Mouse (Mus musculus) forebrain, embryonic 15.5 days (tissue): ENCODE results near the gene Proser3. TPM values are rescaled to one million over a fixed set of nuclear protein-coding genes. Genes with fewer than 3 reads are reported as not detected.
"Not testable (repeated sequence)": the region's sequence is repeated elsewhere in the genome, so short reads cannot be mapped to it uniquely, and the experiment has no call there.

Source experiments
- ATAC-seq: fragments of 200-750 bp; cut with Nextera tagmentation; replicated peaks from 2 replicates; pipeline ENCODE4 v1.8.0; 2017; ENCODE audit warnings: mild to moderate bottlenecking, moderate TSS enrichment, moderate library complexity
- H3K27ac ChIP-seq: fragments of 300-500 bp; sonication (generic); replicated peaks from 2 replicates; pipeline ENCODE4 v1.5.1; 2015; ENCODE audit warnings: mild to moderate bottlenecking, inconsistent platforms
- H3K27me3 ChIP-seq: fragments of 300-500 bp; sonication (generic); 2 replicates; pipeline ENCODE4 v1.6.1; 2015; ENCODE audit warnings: inconsistent platforms
- H3K36me3 ChIP-seq: fragments of 300-500 bp; sonication (generic); 2 replicates; pipeline ENCODE4 v1.6.1; 2015; ENCODE audit warnings: mild to moderate bottlenecking, inconsistent platforms
- H3K4me1 ChIP-seq: fragments of 300-500 bp; sonication (generic); 2 replicates; pipeline ENCODE4 v1.6.1; 2015; ENCODE audit warnings: inconsistent platforms
- H3K4me2 ChIP-seq: fragments of 300-500 bp; sonication (generic); replicated peaks from 2 replicates; pipeline ENCODE4 v1.6.1; 2015; ENCODE audit warnings: mild to moderate bottlenecking, inconsistent platforms
- H3K4me3 ChIP-seq: fragments of 300-500 bp; sonication (generic); 2 replicates; pipeline ENCODE4 v1.5.1; 2015; ENCODE audit warnings: mild to moderate bottlenecking, inconsistent platforms
- H3K9ac ChIP-seq: fragments of 300-500 bp; sonication (generic); replicated peaks from 2 replicates; pipeline ENCODE4 v1.6.1; 2015; ENCODE audit warnings: mild to moderate bottlenecking, inconsistent platforms
- H3K9me3 ChIP-seq: fragments of 300-500 bp; sonication (generic); 2 replicates; pipeline ENCODE4 v1.6.1; 2016; ENCODE audit warnings: inconsistent platforms
- WGBS: fragments of 180-500 bp; shearing (Covaris S2); methylation state at CpG from one replicate; pipeline ENCODE4 v1.1.7; 2015; ENCODE audit warnings: mixed read lengths; 5-methylcytosine and 5-hydroxymethylcytosine counted together
- microRNA-seq: library from miRNA; unstranded; fragments of <30 nt; microRNA quantifications from one replicate; pipeline ENCODE4, GENCODE M21; 2016
- polyA plus RNA-seq: library from polyadenylated mRNA; unstranded; fragments of >200 nt; fragmentation: Nextera tagmentation; extraction: Ambion mirVana; gene quantifications from 2 replicates; pipeline ENCODE4 v1.2.1, GENCODE M21; 2015

Gene Proser3
- polyA plus RNA-seq, 1 experiment from 2014 or later, result 12.3 TPM

- H3K4me1 ChIP-seq, ATAC-seq, H3K4me3 ChIP-seq, H3K9me3 ChIP-seq, H3K36me3 ChIP-seq, H3K27me3 ChIP-seq, H3K4me2 ChIP-seq, H3K9ac ChIP-seq, H3K27ac ChIP-seq: not testable (repeated sequence)
- WGBS, result 67% methylated on average over 5 of the region's 5 CpGs
Measured at GRCm38 (mm10) chr7:30495506-30496042, 56.5 kb downstream of the Proser3 start.

GRCm38 (mm10) chr7:30493401-30493931 is 58.6 kb downstream of the Proser3 start, which contains the start of gene Prodh2:
Gene Prodh2 (plus strand): TSS chr7:30493622.
- no peaks in the 10 kb centered on the region for H3K4me1 ChIP-seq
- no peaks in the 10 kb centered on the region for H3K36me3 ChIP-seq
- H3K27ac ChIP-seq, result no peak within 1 kb of the TSS
- H3K4me3 ChIP-seq, result no peak within 1 kb of the TSS
- no peak within 1 kb of the TSS for H3K4me2 ChIP-seq
- ATAC-seq, result no peak
- no peak within 1 kb of the TSS for H3K9ac ChIP-seq
- H3K27me3 ChIP-seq, result no peaks in the 10 kb centered on the region
- 69% methylated on average over 11 of the region's 11 CpGs for WGBS
- H3K9me3 ChIP-seq, result no peaks in the 10 kb centered on the region

GRCm38 (mm10) chr7:30492765-30493164 is 59.3 kb downstream of the Proser3 start:
- H3K4me1 ChIP-seq, result no peaks in the 10 kb centered on the region
- H3K4me3 ChIP-seq, result no peak overlapping the region
- WGBS, result 14% methylated on average over 4 of the region's 4 CpGs
- no peaks in the 10 kb centered on the region for H3K27me3 ChIP-seq
- no peaks in the 10 kb centered on the region for H3K36me3 ChIP-seq
- no peak overlapping the region for H3K27ac ChIP-seq
- no peak overlapping the region for H3K9ac ChIP-seq
- no peak overlapping the region for H3K4me2 ChIP-seq
- no peak for ATAC-seq
- H3K9me3 ChIP-seq, result no peaks in the 10 kb centered on the region

DNA sequence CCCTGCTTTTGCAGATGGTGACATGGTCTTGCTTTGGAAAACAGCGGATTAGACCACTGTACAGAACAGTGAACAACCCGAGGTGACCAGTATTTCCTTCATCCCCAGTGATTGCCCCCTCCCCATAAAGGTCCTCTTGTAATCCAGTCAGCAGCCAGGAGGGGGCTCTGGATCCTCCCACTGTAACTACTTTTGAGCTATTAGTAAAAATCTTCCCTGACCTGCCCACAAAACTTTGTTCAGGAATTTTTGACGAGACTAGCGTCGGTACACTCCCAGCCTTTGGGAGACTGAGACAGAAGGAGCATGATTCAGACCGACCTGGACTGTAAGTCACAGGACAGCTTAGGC is 61.2 kb downstream of the Proser3 start:
- H3K4me1 ChIP-seq, result no peaks in the 10 kb centered on the region
- 0 out of 2 replicates have a peak, but pooled peaks have one; percentile 13 for ATAC-seq
- no peak overlapping the region for H3K27ac ChIP-seq
- no peaks in the 10 kb centered on the region for H3K27me3 ChIP-seq
- no peaks in the 10 kb centered on the region for H3K36me3 ChIP-seq
- WGBS, result 17% methylated on average over 6 of the region's 6 CpGs
- no peak overlapping the region for H3K4me3 ChIP-seq
- H3K4me2 ChIP-seq, result no peak overlapping the region
- no peak overlapping the region for H3K9ac ChIP-seq
- H3K9me3 ChIP-seq, result no peaks in the 10 kb centered on the region

DNA sequence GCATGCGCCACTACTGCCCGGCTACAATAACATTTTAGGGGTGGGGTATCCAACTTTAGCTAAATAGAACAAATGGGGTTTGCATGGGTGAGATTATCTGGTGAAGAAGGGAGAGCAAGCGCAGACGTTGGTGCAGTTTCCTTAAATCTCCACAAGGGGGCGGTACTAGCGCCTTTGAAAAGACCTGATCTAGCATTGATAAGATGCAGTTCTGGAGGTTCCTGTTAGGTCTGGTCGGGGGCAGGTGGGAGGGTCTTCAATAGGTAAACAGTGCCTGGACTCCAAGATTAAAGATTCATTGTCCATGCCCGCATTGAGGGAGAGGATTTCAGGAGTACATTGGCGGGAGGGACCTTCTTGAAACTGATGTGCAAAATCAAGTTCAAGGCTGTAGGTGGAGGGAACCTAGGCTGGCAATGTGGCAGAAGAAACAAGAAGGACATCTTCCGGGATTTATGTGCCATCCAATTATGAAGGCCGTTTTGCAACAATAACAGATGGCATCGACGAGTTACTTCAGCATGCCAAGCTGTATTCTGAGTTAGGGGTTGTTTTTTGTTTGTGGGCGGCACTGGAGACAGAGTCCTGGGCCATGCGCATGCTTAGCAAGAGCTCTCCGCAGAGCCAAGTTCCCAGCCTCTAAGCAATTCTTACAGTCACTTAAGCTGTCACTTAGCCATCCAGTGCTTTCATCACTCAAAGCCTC is 61.7 kb downstream of the Proser3 start:
- no peak overlapping the region for H3K9ac ChIP-seq
- WGBS, result 27% methylated on average over 16 of the region's 16 CpGs
- 0 out of 2 replicates have a peak, but pooled peaks have one; percentile 41 for ATAC-seq
- no peaks in the 10 kb centered on the region for H3K27me3 ChIP-seq
- no peaks in the 10 kb centered on the region for H3K36me3 ChIP-seq
- H3K4me3 ChIP-seq, result no peak overlapping the region
- no peak overlapping the region for H3K27ac ChIP-seq
- H3K9me3 ChIP-seq, result no peaks in the 10 kb centered on the region
- H3K4me2 ChIP-seq, result no peak overlapping the region
- H3K4me1 ChIP-seq, result no peaks in the 10 kb centered on the region

Small RNA genes within 50 kb of the gene (microRNA-seq; reads per million reads assigned to microRNA genes)
- not detected for gene Gm38670
- not detected for gene Mir3569

Other genes with a start within 250 kb of the Proser3 start
- gene Alkbh6, start 243.6 kb downstream of the Proser3 start, polyA plus RNA-seq, result 99.6 and 102 TPM in 2 replicates
- 7.3 and 9.0 TPM in 2 replicates for gene Syne4, start 237.5 kb downstream of the Proser3 start, polyA plus RNA-seq
- not detected in 2 replicates for gene E130208F15Rik, start 230.6 kb downstream of the Proser3 start, polyA plus RNA-seq
- gene Sdhaf1, start 228.4 kb downstream of the Proser3 start, polyA plus RNA-seq, result 22.1 and 22.5 TPM in 2 replicates
- 11.2 and 12.3 TPM in 2 replicates for gene Lrfn3, start 189.5 kb downstream of the Proser3 start, polyA plus RNA-seq
- 22.5 and 24.3 TPM in 2 replicates for gene Tyrobp, start 138.5 kb downstream of the Proser3 start, polyA plus RNA-seq
- not detected in 2 replicates for gene Hcst, start 132.4 kb downstream of the Proser3 start, polyA plus RNA-seq
- gene Nfkbid, start 130.6 kb downstream of the Proser3 start, polyA plus RNA-seq, result 1.9 TPM in 2 replicates
- gene Aplp1, start 106.8 kb downstream of the Proser3 start, polyA plus RNA-seq, result 544 and 608 TPM in 2 replicates
- gene Kirrel2, start 94.6 kb downstream of the Proser3 start, polyA plus RNA-seq, result 0.20 and 0.47 TPM in 2 replicates
- 0.23 TPM in 1 of 2 replicates, not detected in the other for gene Nphs1, start 94.0 kb downstream of the Proser3 start, polyA plus RNA-seq
- gene Prodh2, start 58.7 kb downstream of the Proser3 start, polyA plus RNA-seq, result not detected in 2 replicates
- gene Arhgap33, start 17.2 kb downstream of the Proser3 start, polyA plus RNA-seq, result 115 and 121 TPM in 2 replicates
- 9.3 and 10.4 TPM in 2 replicates for gene Hspb6, start 121 bp downstream of the Proser3 start, polyA plus RNA-seq
- 58.9 and 63.3 TPM in 2 replicates for gene Lin37, start 7.5 kb upstream of the Proser3 start, polyA plus RNA-seq
- gene U2af1l4, start 11.0 kb upstream of the Proser3 start, polyA plus RNA-seq, result 118 and 122 TPM in 2 replicates
- gene Gm49396, start 11.0 kb upstream of the Proser3 start, polyA plus RNA-seq, result 21.7 and 22.7 TPM in 2 replicates
- gene Psenen, start 11.3 kb upstream of the Proser3 start, polyA plus RNA-seq, result 131 and 138 TPM in 2 replicates
- gene Igflr1, start 13.1 kb upstream of the Proser3 start, polyA plus RNA-seq, result 6.3 and 6.6 TPM in 2 replicates
- 10.4 and 12.0 TPM in 2 replicates for gene Kmt2b, start 36.4 kb upstream of the Proser3 start, polyA plus RNA-seq
- 0.33 and 0.50 TPM in 2 replicates for gene Zbtb32, start 46.6 kb upstream of the Proser3 start, polyA plus RNA-seq
- gene Upk1a, start 60.5 kb upstream of the Proser3 start, polyA plus RNA-seq, result 0.11 and 0.47 TPM in 2 replicates
- gene Cox6b1, start 73.9 kb upstream of the Proser3 start, polyA plus RNA-seq, result 899 and 915 TPM in 2 replicates
- not detected in 2 replicates for gene Etv2, start 83.6 kb upstream of the Proser3 start, polyA plus RNA-seq
- gene Rbm42, start 98.0 kb upstream of the Proser3 start, polyA plus RNA-seq, result 167 and 169 TPM in 2 replicates
- 36.2 and 38.3 TPM in 2 replicates for gene Haus5, start 112.7 kb upstream of the Proser3 start, polyA plus RNA-seq
- gene Pmis2, start 119.3 kb upstream of the Proser3 start, polyA plus RNA-seq, result not detected in 2 replicates
- gene 2200002J24Rik, start 146.6 kb upstream of the Proser3 start, polyA plus RNA-seq, result not detected in 2 replicates
- gene Atp4a, start 159.9 kb upstream of the Proser3 start, polyA plus RNA-seq, result 1.1 and 1.9 TPM in 2 replicates
- 197 and 199 TPM in 2 replicates for gene Tmem147, start 177.2 kb upstream of the Proser3 start, polyA plus RNA-seq
- 1.1 TPM in 2 replicates for gene Gapdhs, start 191.4 kb upstream of the Proser3 start, polyA plus RNA-seq
- 1.6 and 2.0 TPM in 2 replicates for gene Sbsn, start 199.2 kb upstream of the Proser3 start, polyA plus RNA-seq
- 0.26 and 0.74 TPM in 2 replicates for gene Dmkn, start 211.5 kb upstream of the Proser3 start, polyA plus RNA-seq
- gene Krtdap, start 235.6 kb upstream of the Proser3 start, polyA plus RNA-seq, result 1.3 TPM in 1 of 2 replicates, not detected in the other